Mouse (Mus musculus) CH12.LX (cell line): Measurements from ENCODE around the gene Serpinh1. TPM values are rescaled to one million over a fixed set of nuclear protein-coding genes. Genes with fewer than 3 reads are reported as not detected.

Source experiments
- DNase-seq: peaks from one replicate; pipeline ENCODE4 v3.0.0-alpha.2; 2013; ENCODE audit errors: extremely low read depth
- H3K27ac ChIP-seq: 2 replicates; pipeline ENCODE4 v1.5.1; 2012; ENCODE audit warnings: low read depth, mild to moderate bottlenecking, control low read depth, moderate library complexity; ENCODE audit not compliant: insufficient read depth
- H3K27me3 ChIP-seq: replicated peaks from 2 replicates; pipeline ENCODE3; 2012; ENCODE audit warnings: inconsistent platforms
- H3K36me3 ChIP-seq, 2 experiments: replicated peaks in 1 of 2; 2 replicates each; pipeline versions ENCODE3 to v1.6.1; 2012; ENCODE audit warnings: inconsistent platforms in 1 of 2, low read length in 1 of 2, mild to moderate bottlenecking in 1 of 2, mixed read lengths in 1 of 2, moderate library complexity in 1 of 2; ENCODE audit not compliant: control insufficient read depth in 1 of 2, insufficient read depth in 1 of 2
- H3K4me1 ChIP-seq, 2 experiments: 2 replicates each; pipeline ENCODE4 v1.6.1; 2012; ENCODE audit warnings: inconsistent platforms in 1 of 2, moderate library complexity in 1 of 2; ENCODE audit not compliant: insufficient read depth in 2 of 2, control insufficient read depth in 1 of 2
- H3K4me2 ChIP-seq: 2 replicates; pipeline ENCODE4 v1.6.1; 2012; ENCODE audit warnings: low read depth, mild to moderate bottlenecking, control low read depth; ENCODE audit not compliant: poor library complexity, insufficient read depth, severe bottlenecking
- H3K4me3 ChIP-seq, 3 experiments: fragments of 150-350 bp in 1 of 3; sonication (generic) in 1 of 3; replicated peaks in 1 of 3; 2 replicates each; pipeline versions ENCODE3 to v1.5.1; 2011 to 2012; ENCODE audit warnings: low read depth in 2 of 3, low read length in 2 of 3, mild to moderate bottlenecking in 2 of 3, moderate library complexity in 2 of 3, control low read depth in 1 of 3, improper control_type of control experiment in 1 of 3, inconsistent platforms in 1 of 3, mixed read lengths in 1 of 3; ENCODE audit not compliant: poor library complexity in 1 of 3
- H3K79me2 ChIP-seq: replicated peaks from 2 replicates; pipeline ENCODE4 v1.6.1; 2012; ENCODE audit warnings: mild to moderate bottlenecking, moderate library complexity; ENCODE audit not compliant: control insufficient read depth, poor library complexity, insufficient read depth, severe bottlenecking; ENCODE audit errors: extremely low read depth
- H3K9ac ChIP-seq: 2 replicates; pipeline ENCODE4 v1.6.1; 2012; ENCODE audit warnings: low read depth, mild to moderate bottlenecking, control low read depth, moderate library complexity; ENCODE audit not compliant: insufficient read depth
- H3K9me3 ChIP-seq: replicated peaks from 2 replicates; pipeline ENCODE3; 2012; ENCODE audit warnings: low read length, inconsistent platforms, mixed read lengths
- BHLHE40 ChIP-seq: IDR thresholded peaks from 2 replicates; pipeline ENCODE4 v1.6.1; 2011; ENCODE audit warnings: mild to moderate bottlenecking, low read depth, low read length, improper control_type of control experiment
- CTCF ChIP-seq, 2 experiments: IDR thresholded peaks in 1 of 2; conservative IDR thresholded peaks in 1 of 2; 2 replicates each; pipeline ENCODE4 v1.5.1; 2011 to 2012; ENCODE audit warnings: low read depth in 2 of 2, low read length in 2 of 2, improper control_type of control experiment in 1 of 2, inconsistent platforms in 1 of 2, mild to moderate bottlenecking in 1 of 2, moderate library complexity in 1 of 2
- HCFC1 ChIP-seq: IDR thresholded peaks from 2 replicates; pipeline ENCODE4 v1.6.1; 2012; ENCODE audit warnings: low read depth, mild to moderate bottlenecking, inconsistent platforms, low read length, improper control_type of control experiment
- KAT2A ChIP-seq: IDR thresholded peaks from 2 replicates; pipeline ENCODE4 v1.6.1; 2012; ENCODE audit warnings: low read length, improper control_type of control experiment, inconsistent platforms; ENCODE audit not compliant: insufficient replicate concordance
- MEF2A ChIP-seq: IDR thresholded peaks from 2 replicates; pipeline ENCODE4 v1.6.1; 2014; ENCODE audit warnings: low read depth, mild to moderate bottlenecking, inconsistent platforms, low read length, improper control_type of control experiment, borderline replicate concordance
- POLR2AphosphoS2 ChIP-seq: IDR thresholded peaks from 2 replicates; pipeline ENCODE4 v1.6.1; 2011; ENCODE audit warnings: low read depth, low read length, improper control_type of control experiment
- RCOR1 ChIP-seq: conservative IDR thresholded peaks from 2 replicates; pipeline ENCODE4 v1.6.1; 2012; ENCODE audit warnings: low read depth, mild to moderate bottlenecking, inconsistent platforms, low read length, improper control_type of control experiment
- SMC3 ChIP-seq: IDR thresholded peaks from 2 replicates; pipeline ENCODE4 v1.6.1; 2011; ENCODE audit warnings: low read depth, low read length, improper control_type of control experiment
- TCF12 ChIP-seq: IDR thresholded peaks from 2 replicates; pipeline ENCODE4 v1.6.1; 2014; ENCODE audit warnings: low read depth, mild to moderate bottlenecking, inconsistent platforms, low read length, improper control_type of control experiment
- USF1 ChIP-seq: IDR thresholded peaks from 2 replicates; pipeline ENCODE4 v1.6.1; 2014; ENCODE audit warnings: low read depth, mild to moderate bottlenecking, inconsistent platforms, low read length, improper control_type of control experiment
- ZMIZ1 ChIP-seq: IDR thresholded peaks from 2 replicates; pipeline ENCODE4 v1.6.1; 2012; ENCODE audit warnings: low read depth, mild to moderate bottlenecking, inconsistent platforms, low read length, improper control_type of control experiment
- dilution Hi-C: fragments of 300-500 bp; cut with MboI; formaldehyde crosslinking; loops from 2 replicates; pipeline ENCODE4 v1.14.3; 2020; ENCODE audit warnings: low sequenced_read_pairs; ENCODE audit not compliant: extremely low pct_unique_long_range_greater_than_20kb, extremely low pct_ligation_motif_present
- in situ Hi-C: fragments of 300-500 bp; cut with MboI; formaldehyde crosslinking; loops from 3 replicates; pipeline ENCODE4 v1.14.3; 2019; ENCODE audit warnings: low sequenced_read_pairs, low pct_ligation_motif_present, low pct_unique_long_range_greater_than_20kb, mixed read lengths
- polyA plus RNA-seq: library from polyadenylated mRNA; unstranded; fragments of >175 nt; gene quantifications from 2 replicates; pipeline ENCODE4 v1.2.1, GENCODE M21; 2012; ENCODE audit warnings: low read depth; ENCODE audit not compliant: insufficient read length
- total RNA-seq, 2 experiments: library from RNA; depleted of rRNA; stranded (reverse); fragments of 300-350 nt in 1 of 2; fragments of >200 nt in 1 of 2; gene quantifications; 2 replicates each; pipeline ENCODE4 v1.2.3; 2012 to 2014

Gene Serpinh1
- total and polyA plus RNA-seq, 3 experiments = not detected

- no peak overlapping the region for H3K4me3 ChIP-seq
- peaks cover 18 to 54% of the 10 kb centered on the region in 2 experiments for H3K4me1 ChIP-seq
- peaks cover 5 to 41% of the 10 kb centered on the region in 2 experiments for H3K36me3 ChIP-seq
- in situ Hi-C loops = no loop called here
- TF ChIP-seq POLR2AphosphoS2 (no peak), SMC3 (no peak), RCOR1 (no peak), ZMIZ1 (no peak), MEF2A (no peak), HCFC1 (no peak), KAT2A (no peak), USF1 (no peak)
- TF ChIP-seq, all 38 proteins: peak for 0
- H3K79me2 ChIP-seq = no peaks in the 10 kb centered on the region
- H3K4me2 ChIP-seq = no peak overlapping the region
- H3K9ac ChIP-seq = no peak overlapping the region
- H3K9me3 ChIP-seq = no peaks in the 10 kb centered on the region
- DNase-seq = no peak
- dilution Hi-C loops = no loop called here
- no peak overlapping the region for H3K27ac ChIP-seq
- peaks cover 1% of the 10 kb centered on the region for H3K27me3 ChIP-seq
Measured at GRCm38 (mm10) chr7:99384101-99384611, 31.1 kb upstream of the Serpinh1 start.

DNA sequence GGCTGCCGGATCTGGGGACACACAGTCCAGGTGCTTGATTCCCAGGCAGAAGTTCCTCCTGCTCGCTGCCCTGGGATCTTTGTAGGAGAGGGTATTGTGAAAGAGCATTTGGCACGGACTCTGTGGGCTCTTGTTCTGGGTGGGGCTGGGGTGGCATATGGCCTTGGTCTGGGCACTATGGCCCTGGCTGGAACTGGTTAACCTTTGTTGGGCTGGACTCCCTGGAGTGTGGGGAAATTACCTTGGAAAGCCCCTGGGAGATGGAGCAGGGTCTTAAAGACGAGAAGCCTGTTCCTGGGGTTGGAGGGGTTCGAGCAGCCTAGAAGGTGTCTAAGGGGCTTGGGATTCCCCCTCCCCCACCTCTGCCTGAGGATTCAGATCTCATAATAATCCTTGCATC is 30.2 kb upstream of the Serpinh1 start:
- Histone ChIP-seq H3K9ac (no peak overlapping the region; the same call in 1 of the 2 replicates), H3K9me3 (no peaks in the 10 kb centered on the region), H3K4me3 (peak overlapping the region in 2 of 3 experiments; percentile 7 to 14), H3K27ac (no peak overlapping the region), H3K27me3 (peaks cover 1% of the 10 kb centered on the region), H3K79me2 (no peaks in the 10 kb centered on the region), H3K4me1 (peaks cover 18 to 46% of the 10 kb centered on the region in 2 experiments), H3K36me3 (peaks cover 5 to 32% of the 10 kb centered on the region in 2 experiments), H3K4me2 (peak overlapping the region; percentile 58)
- dilution Hi-C loops = no loop called here
- no peak for DNase-seq
- in situ Hi-C loops = no loop called here
- TF ChIP-seq CTCF (conservative IDR thresholded peaks at IDR 0.05 in 1 of 2, IDR thresholded peaks at IDR 0.05 in 1 of 2; ENCODE audit: low read depth in 2 of 2, low read length in 2 of 2) = no peak

- TF ChIP-seq KAT2A = no peak
- TF ChIP-seq TCF12 = 0 out of 2 replicates have a peak, but pooled peaks have one; percentile 13
- TF ChIP-seq BHLHE40 = peak; percentile 59
- peaks cover 1% of the 10 kb centered on the region for H3K27me3 ChIP-seq
- H3K4me1 ChIP-seq = peaks cover 18 to 42% of the 10 kb centered on the region in 2 experiments
- peak overlapping the region; percentile 58 for H3K4me2 ChIP-seq
- no peak for DNase-seq
- dilution Hi-C loops (no loop called here), in situ Hi-C loops (no loop called here)
- peaks cover 4 to 23% of the 10 kb centered on the region in 2 experiments for H3K36me3 ChIP-seq
- no peaks in the 10 kb centered on the region for H3K9me3 ChIP-seq
- H3K9ac ChIP-seq = peak overlapping the region; percentile 76
- no peaks in the 10 kb centered on the region for H3K79me2 ChIP-seq
- peak overlapping the region; percentile 65 to 74 (median 69) for H3K4me3 ChIP-seq
- H3K27ac ChIP-seq = no peak overlapping the region
Measured at GRCm38 (mm10) chr7:99382088-99383000, 29.3 kb upstream of the Serpinh1 start.
